Mouse (Mus musculus) lung, postnatal 0 days (tissue): ENCODE results near the gene Znrd1. TPM values are rescaled to one million over a fixed set of nuclear protein-coding genes. Genes with fewer than 3 reads are reported as not detected.
A peak's percentile ranks its signal among the peaks of the same experiment; 100 is the strongest.
"Not testable (repeated sequence)": the region's sequence is repeated elsewhere in the genome, so short reads cannot be mapped to it uniquely, and the experiment has no call there.

ENCODE experiments used
- ATAC-seq: fragments of 200-750 bp; cut with Nextera tagmentation; 2 replicates; pipeline ENCODE4 v1.8.0; 2017; ENCODE audit warnings: moderate library complexity
- DNase-seq: peaks from one replicate; pipeline ENCODE4 v3.0.0-alpha.2; 2016; ENCODE audit warnings: low spot score
- H3K27ac ChIP-seq: fragments of 300-500 bp; sonication (generic); 2 replicates; pipeline ENCODE4 v1.5.1; 2014; ENCODE audit warnings: antibody characterized with exemption, mild to moderate bottlenecking, low read length, mixed read lengths
- H3K27me3 ChIP-seq: fragments of 300-500 bp; sonication (generic); replicated peaks from 2 replicates; pipeline ENCODE4 v1.6.1; 2014; ENCODE audit warnings: low read length, mixed read lengths; ENCODE audit not compliant: insufficient read depth
- H3K36me3 ChIP-seq: fragments of 300-500 bp; sonication (generic); 2 replicates; pipeline ENCODE4 v1.6.1; 2014; ENCODE audit warnings: low read length, mixed read lengths; ENCODE audit not compliant: insufficient read depth
- H3K4me1 ChIP-seq: fragments of 300-500 bp; sonication (generic); 2 replicates; pipeline ENCODE4 v1.6.1; 2014; ENCODE audit warnings: antibody characterized with exemption, low read depth, low read length, mixed read lengths; ENCODE audit not compliant: insufficient read depth
- H3K4me2 ChIP-seq: fragments of 300-500 bp; sonication (generic); replicated peaks from 2 replicates; pipeline ENCODE4 v1.6.1; 2014; ENCODE audit warnings: low read depth, mild to moderate bottlenecking, low read length, moderate library complexity, mixed read lengths
- H3K4me3 ChIP-seq: fragments of 300-500 bp; sonication (generic); 2 replicates; pipeline ENCODE4 v1.5.1; 2014; ENCODE audit warnings: low read depth, low read length
- H3K9ac ChIP-seq: fragments of 300-500 bp; sonication (generic); replicated peaks from 2 replicates; pipeline ENCODE4 v1.6.1; 2014; ENCODE audit warnings: low read depth, mild to moderate bottlenecking
- H3K9me3 ChIP-seq: fragments of 300-500 bp; sonication (generic); 2 replicates; pipeline ENCODE4 v1.6.1; 2016; ENCODE audit warnings: low read length, mixed read lengths
- CTCF ChIP-seq: IDR thresholded peaks from 2 replicates; pipeline ENCODE4 v1.5.1; 2016; ENCODE audit warnings: antibody characterized with exemption, mild to moderate bottlenecking
- EP300 ChIP-seq: IDR thresholded peaks from 2 replicates; pipeline ENCODE4 v1.6.1; 2016; ENCODE audit warnings: antibody characterized with exemption, mild to moderate bottlenecking, control low read depth
- WGBS: fragments of 180-500 bp; shearing (Covaris S2); extraction: QIAGEN DNeasy Blood & Tissue Kit; methylation state at CpG from one replicate; pipeline ENCODE4 v1.1.7; 2014; 5-methylcytosine and 5-hydroxymethylcytosine counted together
- polyA plus RNA-seq: library from polyadenylated mRNA; unstranded; fragments of >200 nt; fragmentation: Nextera tagmentation; extraction: Ambion mirVana; gene quantifications from 2 replicates; pipeline ENCODE4 v1.2.1, GENCODE M21; 2015

The Znrd1 gene
- polyA plus RNA-seq, 1 experiment from 2014 or later, result 72.8 TPM

GRCm38 (mm10) chr17:36997033-36997735, 38.8 kb upstream of the Znrd1 start:
- whole genome bisulfite sequencing, result 26% methylated on average over 7 of the region's 7 CpGs

DNA sequence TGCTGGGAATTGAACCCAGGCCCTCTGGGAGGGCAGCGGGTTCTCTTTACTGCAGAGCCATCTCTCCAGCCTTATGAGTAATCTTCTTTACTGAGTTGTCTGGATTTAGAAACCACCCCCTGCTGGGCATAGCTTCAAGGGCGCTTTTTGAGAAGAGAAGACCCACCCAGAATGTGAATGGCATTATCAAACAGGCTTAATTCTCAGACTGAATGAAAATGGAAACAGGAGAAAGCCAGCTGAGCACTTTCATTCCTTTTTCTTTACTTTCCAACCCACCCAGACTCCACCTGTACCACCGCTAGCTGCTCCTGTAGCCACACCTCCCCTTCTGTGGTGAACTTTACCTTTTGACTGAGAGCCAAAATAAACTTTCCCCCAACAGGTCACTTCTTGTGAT, 37.1 kb upstream of the Znrd1 start:
- no peaks in the 10 kb centered on the region for H3K9me3 ChIP-seq
- no peak for ATAC-seq
- H3K36me3 ChIP-seq, result no peaks in the 10 kb centered on the region
- WGBS, result 54% methylated on average over 3 of the region's 3 CpGs
- H3K27me3 ChIP-seq, result no peaks in the 10 kb centered on the region
- H3K4me2 ChIP-seq, result no peak overlapping the region
- no peak overlapping the region for H3K4me3 ChIP-seq
- H3K4me1 ChIP-seq, result no peaks in the 10 kb centered on the region
- H3K9ac ChIP-seq, result no peak overlapping the region
- H3K27ac ChIP-seq, result no peak overlapping the region
- TF ChIP-seq EP300 (no peak), CTCF (no peak)
- no peak for DNase-seq

More at GRCm38 (mm10) chr17:36997033-36997735, 38.8 kb upstream of the Znrd1 start:
- no peaks in the 10 kb centered on the region for H3K36me3 ChIP-seq
- DNase-seq, result peak; percentile 86
- no peaks in the 10 kb centered on the region for H3K27me3 ChIP-seq
- H3K9me3 ChIP-seq, result no peaks in the 10 kb centered on the region
- H3K4me3 ChIP-seq, result no peak overlapping the region
- H3K27ac ChIP-seq, result no peak overlapping the region
- no peak overlapping the region for H3K9ac ChIP-seq
- ATAC-seq, result peak; percentile 77
- H3K4me1 ChIP-seq, result no peaks in the 10 kb centered on the region
- no peak overlapping the region for H3K4me2 ChIP-seq
- TF ChIP-seq CTCF (peak; percentile 93), EP300 (0 out of 2 replicates have a peak, but pooled peaks have one; percentile 19)

DNA sequence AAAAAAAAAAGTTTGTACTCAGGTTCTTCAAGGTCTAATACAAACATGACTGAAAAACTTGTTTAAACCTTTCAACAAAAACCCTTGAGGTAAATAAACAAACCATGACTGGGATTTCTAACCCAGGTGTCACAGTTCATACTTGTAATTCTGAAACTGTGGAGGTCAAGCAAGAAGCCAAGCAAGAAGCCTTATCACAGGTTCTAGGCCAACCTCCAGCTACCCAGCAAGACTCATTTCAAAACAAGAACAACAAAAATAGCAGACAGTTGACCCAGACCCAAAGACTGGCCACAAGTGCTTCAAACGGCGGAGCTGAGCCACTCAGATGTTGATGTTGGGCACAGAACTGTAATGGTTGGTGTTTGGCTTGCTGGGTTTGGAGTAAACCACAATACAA, 36.2 kb upstream of the Znrd1 start:
- 63% methylated on average over 2 of the region's 2 CpGs for WGBS
- Histone ChIP-seq H3K4me2 (no peak overlapping the region), H3K9me3 (no peaks in the 10 kb centered on the region), H3K4me3 (no peak overlapping the region), H3K4me1 (no peaks in the 10 kb centered on the region), H3K27ac (no peak overlapping the region), H3K9ac (no peak overlapping the region), H3K27me3 (no peaks in the 10 kb centered on the region), H3K36me3 (no peaks in the 10 kb centered on the region)
- TF ChIP-seq CTCF (no peak), EP300 (no peak)
- ATAC-seq (no peak), DNase-seq (peak; percentile 27)

DNA sequence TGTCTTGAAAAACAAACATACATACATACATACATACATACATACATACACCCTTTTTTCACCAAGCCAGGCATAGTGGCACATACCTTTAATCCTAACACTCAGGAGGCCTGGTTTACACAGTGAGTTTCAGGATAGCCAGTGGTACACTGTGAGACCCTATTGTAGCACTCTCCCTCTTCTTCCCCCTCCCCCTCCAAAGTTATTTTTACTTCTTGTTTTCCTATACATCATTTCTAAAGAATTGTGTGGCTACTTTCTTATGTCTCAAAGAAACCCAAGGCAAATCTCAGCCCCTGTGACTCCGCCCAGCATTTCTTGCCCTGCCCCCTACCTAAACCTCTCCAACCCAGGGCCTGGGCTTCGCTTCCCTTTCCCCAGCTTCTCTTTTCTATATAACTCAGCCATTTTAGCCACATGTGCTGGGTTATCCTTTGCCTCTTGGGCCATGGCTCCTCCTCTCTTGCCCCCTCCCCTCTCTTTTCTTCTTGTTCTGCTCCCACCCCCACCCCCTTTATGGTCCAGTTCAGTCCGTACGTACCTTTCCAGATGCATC, 35.5 kb upstream of the Znrd1 start:
- ATAC-seq, result no peak

GRCm38 (mm10) chr17:36992336-36993104, 34.2 kb upstream of the Znrd1 start:
- Histone ChIP-seq H3K27ac (no peak overlapping the region), H3K4me2 (no peak overlapping the region), H3K27me3 (no peaks in the 10 kb centered on the region), H3K9ac (no peak overlapping the region), H3K4me1 (no peaks in the 10 kb centered on the region), H3K4me3 (no peak overlapping the region), H3K36me3 (no peaks in the 10 kb centered on the region), H3K9me3 (no peaks in the 10 kb centered on the region)
- no peak for ATAC-seq
- TF ChIP-seq CTCF (no peak), EP300 (no peak)
- WGBS, result 57% methylated on average over 3 of the region's 3 CpGs
- no peak for DNase-seq

More for the DNA sequence above, 35.5 kb upstream of the Znrd1 start:
- Histone ChIP-seq H3K9me3 (no peaks in the 10 kb centered on the region), H3K36me3 (no peaks in the 10 kb centered on the region), H3K4me3 (no peak overlapping the region), H3K9ac (no peak overlapping the region), H3K4me2 (no peak overlapping the region), H3K27me3 (no peaks in the 10 kb centered on the region), H3K27ac (no peak overlapping the region), H3K4me1 (no peaks in the 10 kb centered on the region)
- TF ChIP-seq CTCF (no peak), EP300 (no peak)
- WGBS, result 76% methylated on average over 4 of the region's 4 CpGs
- DNase-seq, result no peak

- ATAC-seq, H3K36me3 ChIP-seq, H3K9me3 ChIP-seq, H3K4me3 ChIP-seq, H3K4me2 ChIP-seq, DNase-seq, H3K27me3 ChIP-seq, H3K4me1 ChIP-seq, H3K27ac ChIP-seq, H3K9ac ChIP-seq: not testable (repeated sequence)
- WGBS, result 90% methylated on average over 5 of the region's 6 CpGs
Measured at GRCm38 (mm10) chr17:36990630-36991029, 32.3 kb upstream of the Znrd1 start.
